Mouse (Mus musculus) small intestine, adult 2 months (tissue): Measurements from ENCODE around the gene Pde4d.

Experiments
- CTCF ChIP-seq: fragments of 200-500 bp; IDR thresholded peaks from 2 replicates; pipeline ENCODE4 v1.5.1; 2012; ENCODE audit warnings: low read depth, mild to moderate bottlenecking, control low read depth, inconsistent platforms, low read length, moderate library complexity, mixed read lengths; ENCODE audit not compliant: insufficient replicate concordance, insufficient read length; ENCODE audit errors: extremely low read depth
- POLR2A ChIP-seq: fragments of 200-500 bp; IDR thresholded peaks from 2 replicates; pipeline ENCODE4 v1.6.1; 2012; ENCODE audit warnings: low read depth, mild to moderate bottlenecking, control low read depth, inconsistent platforms, low read length, moderate library complexity

- TF ChIP-seq POLR2A (no peak), CTCF (no peak)
These were observed 1179.5 kb downstream of the Pde4d start for GRCm38 (mm10) chr13:109629216-109629615.
